Mouse (Mus musculus) heart, embryonic 15.5 days (tissue): ENCODE results near the gene Efhc1. TPM values are rescaled to one million over a fixed set of nuclear protein-coding genes. Genes with fewer than 3 reads are reported as not detected.

Source experiments
- ATAC-seq: fragments of 200-750 bp; cut with Nextera tagmentation; replicated peaks from 2 replicates; pipeline ENCODE4 v1.8.0; 2017; ENCODE audit warnings: low read depth, moderate TSS enrichment; ENCODE audit not compliant: insufficient number of reproducible peaks, insufficient read depth, low FRiP score
- H3K27ac ChIP-seq: fragments of 300-500 bp; sonication (generic); 2 replicates; pipeline ENCODE4 v1.5.1; 2015; ENCODE audit warnings: mild to moderate bottlenecking, inconsistent platforms
- H3K27me3 ChIP-seq: fragments of 300-500 bp; sonication (generic); 2 replicates; pipeline ENCODE4 v1.6.1; 2015; ENCODE audit warnings: inconsistent platforms
- H3K36me3 ChIP-seq: fragments of 300-500 bp; sonication (generic); 2 replicates; pipeline ENCODE4 v1.6.1; 2015; ENCODE audit warnings: mild to moderate bottlenecking, inconsistent platforms
- H3K4me1 ChIP-seq: fragments of 300-500 bp; sonication (generic); replicated peaks from 2 replicates; pipeline ENCODE4 v1.6.1; 2015; ENCODE audit warnings: inconsistent platforms
- H3K4me2 ChIP-seq: fragments of 300-500 bp; sonication (generic); 2 replicates; pipeline ENCODE4 v1.6.1; 2015; ENCODE audit warnings: inconsistent platforms, mild to moderate bottlenecking, moderate library complexity
- H3K4me3 ChIP-seq: fragments of 300-500 bp; sonication (generic); 2 replicates; pipeline ENCODE4 v1.5.1; 2015; ENCODE audit warnings: mild to moderate bottlenecking, inconsistent platforms
- H3K9ac ChIP-seq: fragments of 300-500 bp; sonication (generic); 2 replicates; pipeline ENCODE4 v1.6.1; 2015; ENCODE audit warnings: mild to moderate bottlenecking, inconsistent platforms
- H3K9me3 ChIP-seq: fragments of 300-500 bp; sonication (generic); replicated peaks from 2 replicates; pipeline ENCODE4 v1.6.1; 2016; ENCODE audit warnings: inconsistent platforms
- WGBS: fragments of 180-500 bp; shearing (Covaris S2); methylation state at CpG from one replicate; pipeline ENCODE4 v1.1.7; 2015; ENCODE audit warnings: mixed read lengths; 5-methylcytosine and 5-hydroxymethylcytosine counted together
- polyA plus RNA-seq: library from polyadenylated mRNA; unstranded; fragments of >200 nt; fragmentation: Nextera tagmentation; extraction: Ambion mirVana; gene quantifications from 2 replicates; pipeline ENCODE4 v1.2.1, GENCODE M21; 2015

The Efhc1 gene
- polyA plus RNA-seq, 1 experiment from 2014 or later = 1.6 TPM

GRCm38 (mm10) chr1:21007941-21008701 is 56.7 kb downstream of the Efhc1 start:
- ATAC-seq = no peak
- Histone ChIP-seq H3K4me1 (peaks cover 10% of the 10 kb centered on the region), H3K9me3 (no peaks in the 10 kb centered on the region), H3K9ac (no peak overlapping the region), H3K27me3 (no peaks in the 10 kb centered on the region), H3K27ac (peak overlapping the region; percentile 63; the same call in 1 of the 2 replicates), H3K4me2 (no peak overlapping the region), H3K36me3 (peaks cover 3% of the 10 kb centered on the region; the same call in 1 of the 2 replicates), H3K4me3 (no peak overlapping the region)
- 55% methylated on average over 7 of the region's 7 CpGs for WGBS

DNA sequence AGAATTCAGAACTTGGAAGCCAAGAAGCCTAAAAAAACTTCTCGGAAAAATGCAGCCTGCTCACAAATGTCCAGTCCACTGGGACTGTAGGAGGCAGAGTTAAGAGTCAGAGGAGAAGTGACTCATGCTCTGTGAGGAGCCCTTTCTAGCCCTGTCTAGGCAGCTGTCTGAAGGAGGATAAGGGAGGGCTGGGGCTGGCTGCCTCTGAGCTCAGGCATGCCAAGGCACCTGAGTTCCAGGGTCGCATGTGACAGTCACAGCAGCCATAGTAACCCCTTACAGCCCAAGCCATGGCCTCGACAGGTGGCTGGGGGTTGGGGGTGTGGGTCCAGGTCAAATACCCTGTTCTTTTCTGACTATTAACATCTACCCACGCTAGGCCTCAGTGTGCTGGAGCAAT is 57.5 kb downstream of the Efhc1 start:
- WGBS = 54% methylated on average over 4 of the region's 4 CpGs
- Histone ChIP-seq H3K9ac (no peak overlapping the region), H3K4me2 (no peak overlapping the region), H3K27me3 (no peaks in the 10 kb centered on the region), H3K4me3 (no peak overlapping the region), H3K9me3 (no peaks in the 10 kb centered on the region), H3K36me3 (no peaks in the 10 kb centered on the region), H3K27ac (peak overlapping the region; percentile 63), H3K4me1 (peaks cover 10% of the 10 kb centered on the region)
- peak; percentile 66 for ATAC-seq

GRCm38 (mm10) chr1:21010282-21010800 is 58.9 kb downstream of the Efhc1 start:
- Histone ChIP-seq H3K27me3 (no peaks in the 10 kb centered on the region), H3K4me1 (peaks cover 10% of the 10 kb centered on the region), H3K9ac (no peak overlapping the region), H3K4me3 (no peak overlapping the region), H3K9me3 (no peaks in the 10 kb centered on the region), H3K4me2 (no peak overlapping the region), H3K36me3 (no peaks in the 10 kb centered on the region), H3K27ac (no peak overlapping the region)
- ATAC-seq = no peak
- WGBS = 65% methylated on average over 6 of the region's 6 CpGs

GRCm38 (mm10) chr1:21014463-21014862 is 63.0 kb downstream of the Efhc1 start:
- Histone ChIP-seq H3K4me3 (no peak overlapping the region), H3K9me3 (no peaks in the 10 kb centered on the region), H3K4me2 (no peak overlapping the region), H3K36me3 (no peaks in the 10 kb centered on the region), H3K27ac (no peak overlapping the region), H3K4me1 (peaks cover 7% of the 10 kb centered on the region), H3K9ac (no peak overlapping the region), H3K27me3 (no peaks in the 10 kb centered on the region)
- WGBS = 33% methylated on average over 8 of the region's 8 CpGs
- peak; percentile 85 for ATAC-seq

DNA sequence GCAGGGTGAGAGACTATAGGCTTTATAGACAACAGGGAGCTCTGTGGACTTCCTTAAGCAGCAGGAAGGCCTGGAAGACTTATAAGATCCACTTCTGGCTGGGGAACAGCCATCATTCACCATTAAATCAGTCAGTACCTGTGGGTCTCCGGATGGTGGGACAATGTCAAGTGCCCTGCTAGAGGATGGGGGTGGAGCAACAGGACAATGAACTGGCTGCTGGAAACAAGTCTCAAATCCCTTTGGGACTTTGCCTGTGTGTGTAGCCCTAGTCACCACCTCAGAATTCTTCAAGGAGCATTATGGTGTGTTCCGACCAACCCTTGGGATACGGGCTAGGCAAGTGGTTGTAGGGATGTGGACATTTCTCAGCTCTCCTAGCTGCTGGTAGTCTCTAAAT is 71.7 kb downstream of the Efhc1 start:
- H3K27ac ChIP-seq = no peak overlapping the region
- no peaks in the 10 kb centered on the region for H3K4me1 ChIP-seq
- ATAC-seq = no peak
- H3K9ac ChIP-seq = no peak overlapping the region
- no peak overlapping the region for H3K4me2 ChIP-seq
- H3K27me3 ChIP-seq = no peaks in the 10 kb centered on the region
- no peaks in the 10 kb centered on the region for H3K36me3 ChIP-seq
- H3K4me3 ChIP-seq = no peak overlapping the region
- 76% methylated on average over 3 of the region's 3 CpGs for WGBS
- no peaks in the 10 kb centered on the region for H3K9me3 ChIP-seq

- no peak for ATAC-seq
- WGBS = 76% methylated on average over 5 of the region's 5 CpGs
- Histone ChIP-seq H3K9ac (no peak overlapping the region), H3K4me1 (no peaks in the 10 kb centered on the region), H3K4me3 (no peak overlapping the region), H3K27ac (no peak overlapping the region), H3K4me2 (no peak overlapping the region), H3K9me3 (no peaks in the 10 kb centered on the region), H3K36me3 (no peaks in the 10 kb centered on the region), H3K27me3 (no peaks in the 10 kb centered on the region)
Measured at GRCm38 (mm10) chr1:21025203-21025602, 73.8 kb downstream of the Efhc1 start.

DNA sequence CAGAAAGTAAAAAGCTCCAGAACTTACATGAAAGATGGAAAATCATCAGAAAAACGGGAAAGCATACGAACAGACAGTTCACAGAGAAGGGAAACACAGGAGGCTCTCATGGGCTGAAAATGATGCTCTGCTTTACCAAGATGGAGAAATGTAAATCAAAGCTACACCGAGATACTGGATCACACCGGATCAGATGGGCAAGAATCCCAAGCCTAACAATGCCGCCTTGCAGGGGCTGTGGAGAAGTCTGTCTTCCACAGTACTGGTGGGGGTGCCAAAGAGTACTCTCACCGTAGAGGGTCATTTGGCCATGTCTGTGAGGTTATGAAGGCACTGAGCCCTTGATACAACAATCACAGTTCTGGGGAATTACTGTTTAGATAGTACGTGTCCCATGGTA is 75.1 kb downstream of the Efhc1 start:
- H3K4me2 ChIP-seq = no peak overlapping the region
- no peak overlapping the region for H3K4me3 ChIP-seq
- no peaks in the 10 kb centered on the region for H3K4me1 ChIP-seq
- H3K36me3 ChIP-seq = no peaks in the 10 kb centered on the region
- H3K9ac ChIP-seq = no peak overlapping the region
- no peak overlapping the region for H3K27ac ChIP-seq
- WGBS = 75% methylated on average over 7 of the region's 7 CpGs
- ATAC-seq = no peak
- no peaks in the 10 kb centered on the region for H3K27me3 ChIP-seq
- H3K9me3 ChIP-seq = no peaks in the 10 kb centered on the region

GRCm38 (mm10) chr1:21029000-21029399 is 77.6 kb downstream of the Efhc1 start:
- H3K4me1 ChIP-seq = no peaks in the 10 kb centered on the region
- no peak overlapping the region for H3K9ac ChIP-seq
- no peaks in the 10 kb centered on the region for H3K27me3 ChIP-seq
- H3K27ac ChIP-seq = no peak overlapping the region
- H3K9me3 ChIP-seq = no peaks in the 10 kb centered on the region
- no peaks in the 10 kb centered on the region for H3K36me3 ChIP-seq
- WGBS = 87% methylated on average over 4 of the region's 4 CpGs
- no peak overlapping the region for H3K4me3 ChIP-seq
- ATAC-seq = no peak
- no peak overlapping the region for H3K4me2 ChIP-seq

DNA sequence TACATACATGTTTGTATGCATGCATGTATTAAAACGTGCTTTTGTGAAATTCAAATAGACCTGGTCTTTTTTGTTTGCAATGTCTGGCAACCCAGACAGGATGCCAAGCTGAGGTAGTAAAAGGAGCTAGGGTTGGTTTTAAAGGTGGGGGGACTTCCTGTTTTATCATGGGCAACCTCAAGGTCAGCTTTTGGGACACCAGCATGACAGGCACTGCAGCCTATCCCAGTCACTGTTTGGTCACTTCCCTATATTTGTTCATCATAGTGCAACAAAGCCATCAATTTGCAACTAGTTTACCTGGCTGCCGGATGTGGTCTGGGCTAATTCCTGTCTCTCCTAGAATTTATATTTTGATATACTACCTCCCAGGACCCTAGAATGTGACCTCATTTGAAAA is 80.2 kb downstream of the Efhc1 start:
- WGBS = 89% methylated on average over 2 of the region's 2 CpGs
- Histone ChIP-seq H3K4me2 (no peak overlapping the region), H3K27me3 (no peaks in the 10 kb centered on the region), H3K27ac (no peak overlapping the region), H3K4me3 (no peak overlapping the region), H3K9me3 (no peaks in the 10 kb centered on the region), H3K9ac (no peak overlapping the region), H3K4me1 (no peaks in the 10 kb centered on the region), H3K36me3 (no peaks in the 10 kb centered on the region)
- no peak for ATAC-seq

GRCm38 (mm10) chr1:21033065-21033791 is 81.8 kb downstream of the Efhc1 start:
- no peak overlapping the region for H3K9ac ChIP-seq
- no peak for ATAC-seq
- H3K4me3 ChIP-seq = no peak overlapping the region
- 90% methylated on average over 11 of the region's 11 CpGs for WGBS
- no peak overlapping the region for H3K27ac ChIP-seq
- H3K4me2 ChIP-seq = no peak overlapping the region
- H3K4me1 ChIP-seq = no peaks in the 10 kb centered on the region
- H3K9me3 ChIP-seq = no peaks in the 10 kb centered on the region
- H3K27me3 ChIP-seq = no peaks in the 10 kb centered on the region
- H3K36me3 ChIP-seq = no peaks in the 10 kb centered on the region

GRCm38 (mm10) chr1:21033792-21034119 is 82.3 kb downstream of the Efhc1 start:
- Histone ChIP-seq H3K27ac (no peak overlapping the region), H3K4me1 (no peaks in the 10 kb centered on the region), H3K36me3 (no peaks in the 10 kb centered on the region), H3K4me3 (no peak overlapping the region), H3K9me3 (no peaks in the 10 kb centered on the region), H3K27me3 (no peaks in the 10 kb centered on the region), H3K4me2 (no peak overlapping the region), H3K9ac (no peak overlapping the region)
- no peak for ATAC-seq

GRCm38 (mm10) chr1:21035878-21036277 is 84.5 kb downstream of the Efhc1 start:
- no peak overlapping the region for H3K27ac ChIP-seq
- no peaks in the 10 kb centered on the region for H3K36me3 ChIP-seq
- 70% methylated on average over 6 of the region's 6 CpGs for WGBS
- no peak for ATAC-seq
- no peak overlapping the region for H3K4me2 ChIP-seq
- no peak overlapping the region for H3K4me3 ChIP-seq
- H3K9me3 ChIP-seq = no peaks in the 10 kb centered on the region
- H3K9ac ChIP-seq = no peak overlapping the region
- no peaks in the 10 kb centered on the region for H3K27me3 ChIP-seq
- H3K4me1 ChIP-seq = peaks cover 3% of the 10 kb centered on the region
